Mouse (Mus musculus): ENCODE data around the gene Gm5142. TPM values are rescaled to one million over a fixed set of nuclear protein-coding genes. Genes with fewer than 3 reads are reported as not detected.

The Gm5142 gene
- polyA plus RNA-seq, 1 experiment from 2014 or later = not detected

DNA sequence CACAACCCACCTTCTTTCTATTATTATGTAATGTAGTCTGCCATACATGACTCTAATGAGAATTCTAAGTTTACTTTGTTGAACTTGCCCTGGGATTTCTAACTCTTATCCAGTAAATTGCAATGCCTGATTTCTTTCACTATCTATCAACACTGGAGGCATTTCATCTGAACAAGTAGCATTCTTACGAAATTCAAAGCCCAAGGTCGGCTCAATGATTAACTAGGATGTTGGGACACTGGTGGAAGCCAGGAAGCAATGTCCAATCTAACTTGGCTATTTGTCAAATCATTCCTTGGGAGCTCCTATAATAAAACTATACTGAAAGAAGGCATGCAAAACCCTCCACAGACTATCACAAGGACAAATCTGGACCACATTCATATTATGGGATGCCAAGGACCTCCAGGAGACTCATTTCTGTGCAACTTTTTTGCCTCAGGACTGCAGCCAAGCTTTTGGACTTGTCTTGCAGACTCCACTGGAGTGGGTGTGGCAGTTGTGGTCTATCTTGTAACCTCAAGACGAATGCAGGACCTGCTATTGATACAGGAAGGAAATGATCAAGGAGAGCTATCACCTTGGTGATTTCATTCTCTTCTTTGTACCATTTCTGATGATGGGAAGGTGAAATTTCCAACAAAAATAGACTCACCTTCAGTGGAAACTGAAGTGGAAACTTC, 21.4 kb downstream of the Gm5142 start:
- Histone ChIP-seq H3K27me3 (replicated peaks) (no peaks in the 10 kb centered on the region), H3K9me3 (replicated peaks) (no peaks in the 10 kb centered on the region), H3K4me3 (no peak overlapping the region), H3K36me3 (no peaks in the 10 kb centered on the region), H3K9ac (no peak overlapping the region), H3K27ac (no peak overlapping the region), H3K4me2 (no peak overlapping the region), H3K4me1 (no peaks in the 10 kb centered on the region)
- 37% methylated on average over 3 of the region's 3 CpGs for WGBS (ENCODE audit: insufficient replicate concordance)
- ATAC-seq = no peak

GRCm38 (mm10) chr14:59155589-59155988, 23.0 kb downstream of the Gm5142 start:
- no peaks in the 10 kb centered on the region for H3K9me3 ChIP-seq (replicated peaks)
- WGBS (ENCODE audit: insufficient replicate concordance) = 53% methylated on average over 2 of the region's 2 CpGs
- ATAC-seq = no peak
- H3K27me3 ChIP-seq (replicated peaks) = no peaks in the 10 kb centered on the region
- H3K27ac ChIP-seq = no peak overlapping the region
- no peak overlapping the region for H3K9ac ChIP-seq
- no peak overlapping the region for H3K4me3 ChIP-seq
- no peaks in the 10 kb centered on the region for H3K4me1 ChIP-seq
- H3K36me3 ChIP-seq = no peaks in the 10 kb centered on the region
- H3K4me2 ChIP-seq = no peak overlapping the region

- Histone ChIP-seq H3K27ac (no peak within 1 kb of the TSS), H3K4me2 (no peak within 1 kb of the TSS), H3K9me3 (replicated peaks) (no peaks in the 10 kb centered on the region), H3K27me3 (replicated peaks) (no peaks in the 10 kb centered on the region), H3K9ac (no peak within 1 kb of the TSS), H3K4me3 (no peak within 1 kb of the TSS), H3K4me1 (no peaks in the 10 kb centered on the region), H3K36me3 (no peaks in the 10 kb centered on the region)
- no peak for ATAC-seq
- 68% methylated on average over 4 of the region's 4 CpGs for WGBS (ENCODE audit: insufficient replicate concordance)
Measured at GRCm38 (mm10) chr14:59142793-59143192, 35.8 kb downstream of the Gm5142 start, which contains the start of gene 1700129C05Rik. TSS of gene 1700129C05Rik (minus strand) at chr14:59142893.

DNA sequence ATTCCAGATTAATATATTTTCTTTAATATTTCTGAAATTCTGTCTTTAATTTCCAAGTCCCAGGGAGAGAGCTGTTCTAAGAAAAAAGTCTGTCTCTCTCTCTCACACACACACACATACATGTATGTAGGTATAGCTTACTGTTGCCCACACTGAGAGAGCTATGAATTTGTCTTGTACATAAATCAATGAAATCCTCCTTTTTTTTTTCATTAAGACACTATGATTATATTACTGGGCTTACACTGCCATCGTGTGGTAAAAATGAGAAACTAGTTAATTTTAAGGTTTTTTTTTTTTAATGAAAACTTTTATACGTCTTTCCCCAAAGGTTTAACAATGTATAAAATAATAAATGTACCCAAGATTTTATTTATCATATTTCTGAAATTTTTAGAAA, 64.3 kb downstream of the Gm5142 start:
- H3K27ac ChIP-seq = no peak overlapping the region
- ATAC-seq = no peak
- H3K9me3 ChIP-seq (replicated peaks) = no peaks in the 10 kb centered on the region
- H3K27me3 ChIP-seq (replicated peaks) = no peaks in the 10 kb centered on the region
- WGBS (ENCODE audit: insufficient replicate concordance) = 6% methylated on average over 2 of the region's 2 CpGs
- H3K4me1 ChIP-seq = no peaks in the 10 kb centered on the region
- no peak overlapping the region for H3K4me2 ChIP-seq
- H3K36me3 ChIP-seq = no peaks in the 10 kb centered on the region
- no peak overlapping the region for H3K4me3 ChIP-seq
- H3K9ac ChIP-seq = no peak overlapping the region

Other genes starting within 250 kb of the Gm5142 start
- gene 1700129C05Rik, start 35.9 kb downstream of the Gm5142 start, polyA plus RNA-seq (2016; fragmentation: Nextera tagmentation; extraction: Ambion mirVana) = not detected in 2 replicates
- 30.4 and 30.8 TPM in 2 replicates for gene Rcbtb1, start 22.5 kb upstream of the Gm5142 start, polyA plus RNA-seq (2016; fragmentation: Nextera tagmentation; extraction: Ambion mirVana)
- not detected in 2 replicates for gene Gm6904, start 81.5 kb upstream of the Gm5142 start, polyA plus RNA-seq (2016; fragmentation: Nextera tagmentation; extraction: Ambion mirVana)
- gene Phf11a, start 118.8 kb upstream of the Gm5142 start, polyA plus RNA-seq (2016; fragmentation: Nextera tagmentation; extraction: Ambion mirVana) = not detected in 2 replicates
- gene Phf11b, start 162.6 kb upstream of the Gm5142 start, polyA plus RNA-seq (2016; fragmentation: Nextera tagmentation; extraction: Ambion mirVana) = 0.49 and 0.60 TPM in 2 replicates
- 0.45 and 0.65 TPM in 2 replicates for gene Phf11d, start 186.7 kb upstream of the Gm5142 start, polyA plus RNA-seq (2016; fragmentation: Nextera tagmentation; extraction: Ambion mirVana)
- 0.67 and 0.71 TPM in 2 replicates for gene Phf11c, start 216.6 kb upstream of the Gm5142 start, polyA plus RNA-seq (2016; fragmentation: Nextera tagmentation; extraction: Ambion mirVana)